Mouse (Mus musculus): ENCODE measurements around the gene Zcchc7.

- TF ChIP-seq CEBPB (IDR thresholded peaks at IDR 0.05; ENCODE audit: low read depth) = no peak
- TF ChIP-seq CTCF (IDR thresholded peaks at IDR 0.05; ENCODE audit: control insufficient read depth, insufficient read depth, insufficient read length) = no peak
- TF ChIP-seq MAX (IDR thresholded peaks at IDR 0.05) = no peak
- TF ChIP-seq USF1 (IDR thresholded peaks at IDR 0.05; ENCODE audit: low read depth) = no peak
These were observed 173.1 kb downstream of the Zcchc7 start for GRCm38 (mm10) chr4:44928790-44929189.

Data from C2C12 (cell line).